Mouse (Mus musculus): Measurements from ENCODE around the gene D430041D05Rik. TPM values are rescaled to one million over a fixed set of nuclear protein-coding genes. Genes with fewer than 3 reads are reported as not detected.

Gene D430041D05Rik
- total RNA-seq, 2 experiments from 2014 or later = 1.3 to 1.9 TPM

DNA sequence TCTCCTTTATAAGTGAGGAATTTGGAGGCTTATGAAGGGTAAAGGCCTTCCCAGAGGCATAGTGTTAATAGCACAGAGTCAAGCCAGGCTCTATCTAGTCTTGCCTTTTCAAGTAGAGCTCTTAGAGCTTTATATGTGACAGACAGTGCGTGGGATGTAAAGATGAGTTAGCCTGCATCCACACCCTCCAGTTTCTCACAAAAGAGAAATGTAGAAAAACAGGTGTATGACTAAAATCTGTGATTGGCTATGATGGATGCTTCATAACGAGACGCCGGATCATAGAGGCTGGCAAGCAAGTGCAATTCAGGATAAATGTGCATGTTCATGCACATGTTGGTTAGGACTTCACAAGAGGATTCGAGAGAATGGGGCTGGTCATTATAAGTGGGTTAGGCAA lies 87.5 kb downstream of the D430041D05Rik start:
- no peak for TF ChIP-seq CTCF (IDR thresholded peaks at IDR 0.05)
- Histone ChIP-seq H3K27ac (no peak overlapping the region), H3K4me3 (no peak overlapping the region)
- DNase-seq = no peak
- intact Hi-C loops (cut with DNase I) = loop anchor here (5.0 kb wide), 1 partner anchor 191 kb away; no protein-coding TSS in a partner anchor

DNA sequence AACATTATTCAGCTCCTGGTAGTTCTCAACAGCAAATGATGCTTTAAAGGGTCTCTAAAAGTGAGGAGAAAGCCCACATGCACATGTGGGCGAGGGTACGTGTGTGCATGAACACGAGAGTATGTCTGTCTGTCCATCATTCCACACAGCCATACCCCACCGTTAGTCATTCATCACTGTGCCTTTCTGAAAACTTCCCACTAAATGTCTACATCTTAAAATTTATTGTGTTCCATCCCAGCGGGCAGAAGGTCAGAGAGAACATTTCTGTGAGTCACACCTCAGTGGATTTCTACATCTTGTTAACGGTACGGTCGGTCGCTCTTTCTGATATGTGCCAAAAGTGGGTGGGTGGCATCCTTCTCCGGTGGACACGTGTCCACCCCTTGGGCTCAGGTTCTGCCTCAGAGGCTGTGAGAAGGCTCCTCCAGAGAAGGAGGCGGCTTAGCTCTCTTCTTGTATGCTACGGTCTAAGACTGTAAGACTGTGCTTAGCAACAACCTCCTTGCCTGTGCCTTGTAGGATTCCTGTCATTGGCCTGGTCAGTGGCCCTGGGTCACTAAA lies 90.7 kb downstream of the D430041D05Rik start:
- Histone ChIP-seq H3K4me3 (no peak overlapping the region), H3K27ac (no peak overlapping the region)
- no peak for DNase-seq
- no peak for TF ChIP-seq CTCF (IDR thresholded peaks at IDR 0.05)
- intact Hi-C loops (cut with DNase I) = loop anchor here (5.0 kb wide), 1 partner anchor 188 kb away; no protein-coding TSS in a partner anchor

DNA sequence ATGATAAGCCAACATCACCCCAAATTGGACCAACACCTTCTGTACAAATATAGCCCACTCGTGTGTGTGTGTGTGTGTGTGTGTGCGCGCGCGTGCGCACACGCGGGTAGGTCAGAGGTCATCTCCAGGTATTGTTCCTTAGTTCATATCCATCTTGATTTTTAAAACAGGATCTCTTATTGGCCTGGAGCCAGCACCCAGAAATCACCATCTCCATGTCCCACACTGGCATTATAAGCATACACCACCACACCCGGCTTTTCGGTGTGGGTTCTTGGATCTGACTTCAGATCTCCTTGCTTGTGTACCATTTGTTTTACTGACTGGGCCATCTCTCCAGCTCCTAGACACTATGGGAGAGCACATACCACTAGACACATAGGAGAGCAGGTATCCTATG lies 91.4 kb downstream of the D430041D05Rik start:
- no peak overlapping the region for H3K4me3 ChIP-seq
- intact Hi-C loops (cut with DNase I) = no loop called here
- no peak overlapping the region for H3K27ac ChIP-seq
- no peak for DNase-seq
- TF ChIP-seq CTCF (IDR thresholded peaks at IDR 0.05) = no peak

DNA sequence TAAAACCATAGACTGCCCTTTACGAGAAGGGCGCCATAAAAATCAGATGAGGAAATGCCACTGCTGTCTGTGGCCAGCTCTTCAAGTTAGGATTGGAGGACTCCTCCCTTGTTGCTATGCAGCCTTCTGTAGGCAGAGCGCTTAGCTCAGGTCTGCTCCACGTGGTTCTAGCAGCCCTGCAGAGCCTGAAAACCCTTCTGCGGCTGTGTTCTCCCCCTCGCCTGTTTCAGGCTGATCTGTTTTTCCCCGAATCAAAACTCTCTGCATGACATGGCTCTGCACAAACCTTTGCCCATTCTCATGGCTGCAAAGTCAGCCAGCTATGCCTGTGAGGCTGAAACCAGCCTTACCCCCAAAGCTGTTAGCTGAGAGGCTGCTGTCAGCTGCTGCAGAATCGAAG lies 91.9 kb downstream of the D430041D05Rik start:
- intact Hi-C loops (cut with DNase I) = no loop called here
- H3K27ac ChIP-seq = no peak overlapping the region
- TF ChIP-seq CTCF (IDR thresholded peaks at IDR 0.05) = no peak
- no peak overlapping the region for H3K4me3 ChIP-seq
- no peak for DNase-seq

DNA sequence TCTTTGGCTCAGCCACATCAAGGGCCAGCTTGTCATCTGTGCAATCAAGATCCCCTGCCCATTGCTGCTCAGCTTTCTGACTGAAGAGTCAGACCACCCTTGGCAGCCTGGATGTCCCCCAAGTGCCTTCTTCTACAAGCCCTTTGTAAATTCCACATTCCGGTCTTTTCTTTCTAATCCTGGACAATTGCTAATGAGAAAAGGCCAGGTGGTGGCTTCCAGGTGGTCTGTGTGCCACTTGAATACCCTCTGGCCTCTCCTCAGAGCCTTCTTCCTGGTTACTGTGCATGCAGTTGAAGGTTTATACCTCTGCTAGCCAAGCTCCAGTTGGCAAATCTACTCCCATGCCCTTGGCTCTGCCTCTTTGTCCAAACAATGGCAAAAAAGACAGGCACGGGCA lies 92.6 kb downstream of the D430041D05Rik start:
- intact Hi-C loops (cut with DNase I) = no loop called here

DNA sequence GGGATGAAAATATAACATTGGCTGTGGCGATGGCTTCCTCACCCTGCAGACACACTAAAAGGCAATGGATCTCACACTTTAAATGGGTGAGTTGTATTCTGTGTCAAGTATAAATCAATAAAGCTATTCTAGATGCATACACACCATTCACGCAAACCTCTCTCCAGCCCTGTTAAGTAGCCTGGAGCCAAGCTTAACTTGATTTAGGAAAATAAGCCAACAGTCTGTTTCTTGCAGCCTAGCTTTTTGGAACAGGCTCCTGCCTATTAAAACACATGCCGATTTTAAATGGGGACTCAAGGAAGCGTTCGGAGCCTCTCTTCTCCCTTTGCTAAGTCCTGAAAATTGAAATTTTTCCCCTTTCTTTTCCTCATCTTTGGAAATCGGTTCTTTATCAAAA lies 93.2 kb downstream of the D430041D05Rik start:
- Histone ChIP-seq H3K27ac (no peak overlapping the region), H3K4me3 (no peak overlapping the region)
- no peak for TF ChIP-seq CTCF (IDR thresholded peaks at IDR 0.05)
- DNase-seq = no peak
- intact Hi-C loops (cut with DNase I) = no loop called here

More for the DNA sequence above, 92.6 kb downstream of the D430041D05Rik start:
- no peak for TF ChIP-seq CTCF (IDR thresholded peaks at IDR 0.05)
- no peak overlapping the region for H3K4me3 ChIP-seq
- no peak for DNase-seq
- no peak overlapping the region for H3K27ac ChIP-seq

DNA sequence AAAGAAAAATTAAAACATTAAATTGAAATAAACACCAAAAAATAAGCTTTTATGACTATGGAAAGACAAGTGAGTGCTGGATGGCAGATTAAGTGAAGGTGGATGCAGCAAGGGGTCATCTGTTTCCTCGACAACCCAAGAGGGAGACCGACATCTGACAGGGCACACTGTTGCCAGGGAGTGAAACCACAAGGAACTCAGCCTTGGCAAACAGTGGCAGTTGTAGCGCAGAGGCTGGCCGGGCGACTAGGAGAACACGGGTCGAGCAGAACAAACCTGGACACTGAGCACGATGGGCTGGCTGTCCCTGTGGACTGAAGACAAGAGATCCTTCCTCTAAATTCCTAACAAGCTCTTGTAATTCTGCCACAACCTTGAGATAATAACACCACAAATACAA lies 94.3 kb downstream of the D430041D05Rik start:
- no peak for TF ChIP-seq CTCF (IDR thresholded peaks at IDR 0.05)
- intact Hi-C loops (cut with DNase I) = no loop called here
- Histone ChIP-seq H3K4me3 (no peak overlapping the region), H3K27ac (no peak overlapping the region)
- no peak for DNase-seq

DNA sequence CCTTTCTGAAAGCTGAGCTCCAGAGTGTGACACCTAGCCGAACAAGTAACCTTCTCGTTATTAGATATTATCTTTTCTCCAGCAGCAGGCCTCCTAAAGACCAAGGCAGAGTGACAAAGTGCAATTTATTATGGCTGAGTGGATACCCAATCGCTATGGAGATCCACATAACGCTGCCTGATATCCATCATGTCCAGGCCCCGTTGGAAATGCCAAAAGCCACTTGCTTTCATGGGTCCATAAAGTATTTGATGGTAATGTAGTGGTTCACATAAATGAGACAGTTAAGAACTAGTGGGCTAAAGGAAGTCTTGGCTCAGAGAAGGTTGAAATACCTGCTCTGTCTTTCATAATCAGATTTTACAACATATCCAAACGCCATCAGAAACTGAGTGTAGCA lies 97.6 kb downstream of the D430041D05Rik start:
- Histone ChIP-seq H3K4me3 (no peak overlapping the region), H3K27ac (no peak overlapping the region)
- TF ChIP-seq CTCF (IDR thresholded peaks at IDR 0.05) = no peak
- intact Hi-C loops (cut with DNase I) = no loop called here
- DNase-seq = no peak

DNA sequence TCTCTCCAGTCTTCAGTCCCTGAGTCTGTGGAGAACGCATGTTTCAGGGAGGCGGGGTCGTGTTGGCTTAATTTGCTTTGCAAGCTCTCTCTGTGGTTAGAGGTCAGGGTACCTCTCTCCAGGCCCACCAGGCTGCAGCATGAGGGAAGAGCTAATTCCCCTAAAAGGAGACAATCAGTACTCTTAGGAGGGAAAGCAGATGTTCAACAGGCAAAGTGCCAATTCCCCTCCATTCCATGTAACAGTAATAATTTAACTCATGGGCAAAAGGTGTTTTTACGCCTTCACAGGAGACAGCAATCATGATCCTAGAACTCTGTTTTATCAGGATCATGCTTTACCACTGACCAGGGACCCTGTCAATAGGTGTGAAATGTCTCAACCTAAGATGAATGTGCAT lies 103.7 kb downstream of the D430041D05Rik start:
- no peak overlapping the region for H3K4me3 ChIP-seq
- no peak overlapping the region for H3K27ac ChIP-seq
- intact Hi-C loops (cut with DNase I) = no loop called here
- TF ChIP-seq CTCF (IDR thresholded peaks at IDR 0.05) = no peak
- no peak for DNase-seq

DNA sequence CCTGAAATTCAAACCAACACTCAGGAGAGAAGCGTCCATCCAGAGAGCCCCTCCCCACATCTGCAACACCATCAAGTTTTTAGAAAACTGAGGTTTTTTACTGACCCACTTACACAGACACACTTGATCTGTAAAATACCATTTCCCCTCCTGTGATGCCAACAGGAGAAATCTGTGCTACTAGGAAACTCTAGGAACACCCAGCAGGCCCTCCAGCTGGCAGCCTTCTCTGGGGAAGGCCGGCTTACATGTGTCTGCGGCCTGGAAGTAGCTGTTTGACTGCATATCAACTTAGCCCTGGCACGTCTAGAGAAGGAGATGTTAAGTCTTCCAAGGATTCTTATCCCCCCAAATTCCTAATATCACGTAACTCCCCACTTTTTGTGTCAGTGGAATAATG lies 105.1 kb downstream of the D430041D05Rik start:
- intact Hi-C loops (cut with DNase I) = no loop called here
- H3K4me3 ChIP-seq = no peak overlapping the region
- TF ChIP-seq CTCF (IDR thresholded peaks at IDR 0.05) = no peak
- peak; percentile 46 for DNase-seq
- no peak overlapping the region for H3K27ac ChIP-seq

DNA sequence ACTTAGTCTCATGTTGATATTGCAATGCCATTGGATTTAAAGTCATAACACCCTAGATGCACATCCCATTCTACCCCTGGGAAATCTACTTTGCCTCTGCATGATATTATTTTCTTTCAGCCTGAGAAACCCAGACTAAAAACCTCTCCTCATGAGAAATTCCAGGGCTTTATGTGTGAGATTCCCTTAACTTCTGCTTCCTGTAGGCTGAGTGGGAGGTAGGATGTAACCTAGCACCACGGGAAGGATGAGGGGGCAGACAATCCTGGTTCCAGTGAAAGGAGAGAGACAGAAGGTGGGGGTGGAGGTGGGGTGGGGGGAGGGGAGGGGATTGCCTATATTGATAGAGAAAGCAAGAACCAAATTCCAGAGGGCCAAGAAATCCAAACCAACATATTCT lies 110.9 kb downstream of the D430041D05Rik start:
- no peak overlapping the region for H3K27ac ChIP-seq
- TF ChIP-seq CTCF (IDR thresholded peaks at IDR 0.05) = no peak
- DNase-seq = no peak
- no peak overlapping the region for H3K4me3 ChIP-seq
- intact Hi-C loops (cut with DNase I) = no loop called here

DNA sequence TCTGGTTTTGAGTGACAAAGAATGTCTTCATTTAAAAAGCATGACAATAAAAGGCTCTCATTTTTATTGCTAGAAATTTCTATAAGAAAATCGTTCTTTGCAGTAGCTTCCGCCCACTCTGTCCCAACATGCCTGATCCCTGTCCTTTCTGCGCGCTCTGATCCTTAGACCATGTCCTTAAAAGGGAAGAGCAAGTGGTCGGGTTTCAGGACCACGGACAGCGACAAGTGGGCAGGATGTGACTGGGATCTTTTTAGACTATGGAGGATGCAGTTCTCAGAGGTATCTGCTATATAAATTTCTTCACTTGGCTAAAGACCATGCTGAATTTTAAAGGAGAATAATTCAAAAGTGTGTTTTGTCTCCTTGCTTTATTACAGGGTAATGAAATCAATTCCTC lies 111.7 kb downstream of the D430041D05Rik start:
- TF ChIP-seq CTCF (IDR thresholded peaks at IDR 0.05) = no peak
- Histone ChIP-seq H3K4me3 (no peak overlapping the region), H3K27ac (no peak overlapping the region)
- peak; percentile 66 for DNase-seq
- intact Hi-C loops (cut with DNase I) = no loop called here

DNA sequence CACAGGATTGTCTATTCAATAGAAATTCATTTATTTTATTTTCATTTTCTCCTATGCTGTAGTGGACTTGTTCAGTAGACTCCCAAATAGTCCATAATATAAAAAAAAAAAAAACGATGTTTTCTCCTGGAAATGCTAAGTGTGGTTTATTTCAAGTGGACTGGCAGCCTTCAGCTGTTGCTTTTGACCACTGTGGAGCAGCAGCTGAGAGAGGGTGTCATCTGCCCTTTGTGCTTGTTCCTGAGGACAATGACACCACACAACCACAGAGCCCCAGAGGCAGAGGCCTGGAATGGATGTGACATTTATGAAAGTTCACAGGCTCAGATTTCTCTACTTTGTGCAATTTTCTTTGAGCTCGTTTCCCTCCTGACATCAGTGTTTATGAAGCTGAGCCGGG lies 124.0 kb downstream of the D430041D05Rik start:
- no peak for DNase-seq
- no peak for TF ChIP-seq CTCF (IDR thresholded peaks at IDR 0.05)
- H3K27ac ChIP-seq = no peak overlapping the region
- H3K4me3 ChIP-seq = no peak overlapping the region
- intact Hi-C loops (cut with DNase I) = no loop called here

DNA sequence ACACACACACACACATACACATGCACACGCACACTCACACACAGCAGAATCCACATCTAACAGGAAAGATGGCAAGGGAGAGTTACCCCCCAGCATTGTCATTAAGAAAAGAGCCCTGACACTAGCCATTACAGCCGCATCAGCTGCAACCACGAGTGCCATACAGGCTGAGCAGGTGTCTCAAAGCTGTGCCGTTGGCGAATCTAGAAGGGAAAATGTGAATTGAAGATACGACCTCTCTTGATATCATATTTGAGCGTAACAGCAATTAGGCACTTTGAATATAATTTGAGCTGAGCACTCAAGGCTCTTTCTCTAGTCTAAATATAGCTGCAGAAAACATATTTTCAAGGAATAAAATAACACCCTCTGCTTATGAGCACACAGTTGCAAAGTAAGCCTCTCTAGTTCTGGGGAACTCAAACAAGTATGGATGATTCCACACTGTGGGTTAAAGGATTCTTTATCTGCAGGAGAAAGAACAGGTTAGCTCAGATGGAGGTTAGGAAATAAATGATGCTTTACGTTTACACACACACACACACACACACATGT lies 127.3 kb downstream of the D430041D05Rik start:
- intact Hi-C loops (cut with DNase I) = no loop called here

More for the DNA sequence above, 127.3 kb downstream of the D430041D05Rik start:
- DNase-seq = no peak
- TF ChIP-seq CTCF (IDR thresholded peaks at IDR 0.05) = no peak
- H3K27ac ChIP-seq = no peak overlapping the region
- no peak overlapping the region for H3K4me3 ChIP-seq

Data from gastrocnemius, adult 2 months (tissue).